Mouse (Mus musculus) thymus, adult 2 months (tissue): ENCODE data around the gene Tmem86b.

Experiments used
- CTCF ChIP-seq: fragments of 200-500 bp; IDR thresholded peaks from 2 replicates; pipeline ENCODE4 v1.5.1; 2012; ENCODE audit warnings: mild to moderate bottlenecking, control low read depth, low read length, moderate library complexity, borderline replicate concordance; ENCODE audit not compliant: control insufficient read depth, poor library complexity, insufficient read depth; ENCODE audit errors: extremely low read depth
- POLR2A ChIP-seq: fragments of 200-500 bp; IDR thresholded peaks from 2 replicates; pipeline ENCODE4 v1.6.1; 2012; ENCODE audit warnings: mild to moderate bottlenecking, low read length, control low read depth, moderate library complexity; ENCODE audit not compliant: control insufficient read depth, poor library complexity, insufficient read depth; ENCODE audit errors: extremely low read depth

DNA sequence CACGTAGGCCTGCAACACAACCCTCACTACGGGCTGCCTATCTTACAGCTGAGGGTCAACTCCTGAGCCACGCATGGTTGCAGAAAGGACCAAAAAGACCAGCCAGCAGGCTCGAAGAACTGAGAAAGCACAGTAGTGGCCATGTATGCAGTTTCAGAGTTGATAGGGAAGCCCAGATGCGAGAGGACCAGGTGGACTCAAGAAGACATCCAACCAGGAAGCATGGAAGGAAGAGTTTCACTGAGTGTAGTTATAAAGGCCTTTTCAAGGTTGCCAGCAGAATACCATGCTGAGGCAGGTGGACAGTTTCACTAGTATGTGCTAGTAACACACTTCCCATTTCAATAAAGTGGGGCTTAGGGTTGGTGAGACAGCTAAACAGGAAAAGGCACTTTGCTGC is 21.5 kb upstream of the Tmem86b start:
- no peak for TF ChIP-seq CTCF
- no peak for TF ChIP-seq POLR2A
